Mouse (Mus musculus) yolk sac, embryonic 10.5 days (tissue): ENCODE measurements around the gene 4930407I10Rik.

ENCODE experiments used
- DNase-seq: peaks from one replicate; pipeline ENCODE4 v3.0.0-alpha.2; 2017; ENCODE audit warnings: low spot score

Gene 4930407I10Rik

GRCm38 (mm10) chr15:82052544-82052943 lies 6.4 kb upstream of the 4930407I10Rik start:
- no peak for DNase-seq

GRCm38 (mm10) chr15:82063909-82064308 lies 5.0 kb downstream of the 4930407I10Rik start:
- no peak for DNase-seq

DNA sequence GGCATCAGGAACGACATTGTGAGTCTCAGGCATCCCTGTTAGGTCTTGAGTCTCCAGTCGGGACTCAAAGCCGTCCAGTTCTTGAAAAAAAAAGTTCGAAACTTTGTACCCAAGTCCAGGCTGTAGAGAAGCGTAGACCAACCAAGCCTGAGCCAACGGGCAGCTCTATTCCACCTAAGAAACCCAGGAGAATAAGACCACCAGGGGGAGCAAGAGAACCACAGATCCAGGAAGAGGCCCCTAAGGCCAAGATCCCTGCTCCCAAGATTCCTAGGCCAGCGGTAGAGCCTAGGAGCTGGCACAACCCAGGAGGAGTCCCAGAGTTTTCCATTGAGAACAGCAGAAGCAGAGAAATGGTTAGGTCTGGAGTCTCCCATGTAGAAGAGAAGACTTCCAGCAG lies 6.6 kb downstream of the 4930407I10Rik start:
- peak; percentile 68 for DNase-seq

- DNase-seq, result no peak
Measured at GRCm38 (mm10) chr15:82069898-82070297, 10.9 kb downstream of the 4930407I10Rik start, which contains the start of gene Mei1. TSS of gene Mei1 (plus strand) at chr15:82069996.

GRCm38 (mm10) chr15:82071816-82072469 lies 13.0 kb downstream of the 4930407I10Rik start:
- DNase-seq, result no peak

GRCm38 (mm10) chr15:82073490-82073889 lies 14.5 kb downstream of the 4930407I10Rik start:
- no peak for DNase-seq

DNA sequence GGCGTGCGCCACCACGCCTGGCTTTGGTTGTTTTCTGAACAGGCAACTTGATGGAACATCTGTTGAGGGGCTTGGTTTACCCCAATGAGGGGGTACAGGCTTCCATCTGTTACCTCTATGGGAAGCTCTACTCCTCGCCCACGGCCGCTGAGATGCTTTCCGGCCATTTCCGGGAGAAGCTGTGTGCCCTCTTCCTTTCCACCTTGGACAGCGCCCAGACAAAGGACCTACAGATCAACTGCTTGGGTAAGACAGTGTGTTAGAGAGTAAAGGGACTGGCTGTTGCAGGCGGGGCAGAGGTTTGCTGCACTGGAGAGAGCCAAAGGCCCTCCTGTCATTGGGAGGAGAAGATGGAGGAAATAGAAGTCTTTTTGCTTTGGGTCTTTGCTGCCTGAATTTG lies 20.9 kb downstream of the 4930407I10Rik start:
- DNase-seq, result peak; percentile 21

GRCm38 (mm10) chr15:82081161-82081560 lies 22.2 kb downstream of the 4930407I10Rik start:
- no peak for DNase-seq

DNA sequence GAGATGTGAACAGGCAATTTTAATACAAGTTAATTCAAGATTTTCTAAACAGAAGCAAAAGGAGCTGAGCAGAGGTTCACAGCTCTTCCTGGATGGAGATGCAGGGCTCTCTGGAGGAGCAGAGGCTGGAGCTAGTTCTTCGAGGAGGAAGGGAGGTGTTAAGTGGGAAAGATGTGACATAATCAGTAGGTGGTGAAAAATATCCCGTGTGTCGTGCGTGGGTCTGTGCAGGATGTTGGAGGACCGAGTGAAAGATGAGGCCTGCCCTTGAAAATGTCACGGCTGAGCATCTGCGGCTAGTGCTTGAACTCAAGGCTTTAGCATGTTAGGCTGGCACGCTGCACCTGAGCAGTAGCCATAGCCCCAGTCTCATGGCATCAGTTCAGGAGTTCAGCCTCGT lies 26.7 kb downstream of the 4930407I10Rik start:
- no peak for DNase-seq

DNA sequence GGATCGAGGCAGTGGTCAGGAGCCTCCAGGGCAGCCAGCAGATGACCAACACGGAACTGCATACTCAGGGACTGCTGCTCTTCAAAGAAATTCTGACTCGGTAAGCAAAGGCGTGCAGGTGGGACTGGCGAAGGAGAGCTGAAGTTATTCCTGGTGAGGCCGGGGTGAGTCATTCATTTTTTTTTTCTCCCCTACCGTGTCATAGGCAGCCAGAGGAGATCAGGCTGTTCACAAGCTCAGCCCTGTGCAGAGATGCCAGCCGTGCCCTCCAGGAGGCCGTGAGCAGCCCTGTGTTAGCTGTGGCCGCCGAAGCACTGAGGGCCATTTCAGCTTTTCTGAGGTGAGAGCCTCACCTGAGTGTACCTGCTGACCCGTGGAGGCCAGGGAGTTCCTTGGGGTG lies 27.2 kb downstream of the 4930407I10Rik start:
- DNase-seq, result no peak

GRCm38 (mm10) chr15:82087266-82087665 lies 28.3 kb downstream of the 4930407I10Rik start:
- no peak for DNase-seq

DNA sequence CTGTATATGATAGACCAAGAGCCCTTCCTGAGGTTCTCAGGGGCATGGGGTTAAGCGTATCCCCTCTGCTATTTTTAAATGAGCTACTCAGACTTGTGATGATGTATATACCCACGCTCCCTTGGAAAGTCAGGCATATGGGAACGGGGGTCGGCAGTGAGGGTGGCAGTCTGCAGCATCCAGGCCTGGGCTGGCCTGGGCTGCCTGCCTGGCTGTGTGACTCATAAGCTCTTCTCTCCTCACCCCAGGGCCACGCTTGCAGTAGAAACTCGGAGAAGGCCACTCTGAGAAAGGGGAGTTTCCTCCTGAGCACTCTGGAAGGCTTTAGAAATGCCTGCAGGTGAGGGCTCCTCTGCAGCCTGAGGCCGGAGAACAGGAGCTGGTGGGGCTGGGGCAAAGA lies 32.1 kb downstream of the 4930407I10Rik start:
- no peak for DNase-seq

DNA sequence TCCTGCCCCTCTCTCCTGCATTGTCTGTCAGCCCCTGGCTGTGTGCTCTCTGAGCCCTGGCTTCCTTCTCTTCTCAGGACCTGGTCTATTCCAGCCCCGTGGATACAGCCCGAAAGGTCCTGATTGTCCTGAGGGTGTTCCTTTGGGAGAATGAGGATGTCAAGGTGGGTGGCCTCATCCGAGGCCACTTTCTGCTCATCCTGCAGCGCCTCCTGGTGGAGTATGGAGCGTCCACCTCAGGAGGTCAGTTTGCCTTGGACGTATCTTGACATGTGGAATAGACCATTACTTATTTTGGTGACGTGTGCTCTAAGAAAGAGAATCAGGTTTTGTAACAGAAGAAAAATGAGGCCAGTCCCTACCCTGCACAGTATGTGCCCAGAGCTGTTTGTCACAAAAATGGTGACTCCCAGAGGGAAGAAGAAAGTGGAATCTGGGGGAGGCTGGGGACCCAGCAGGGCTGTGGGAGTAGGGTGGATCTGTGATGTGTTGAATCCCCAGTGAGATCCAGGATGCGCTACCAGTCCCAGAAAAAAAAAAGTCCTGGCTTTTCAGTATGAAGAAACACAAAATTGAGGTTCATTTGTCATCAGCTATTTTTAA lies 48.1 kb downstream of the 4930407I10Rik start:
- DNase-seq, result peak; percentile 6
